Mouse (Mus musculus) forebrain, embryonic 12.5 days (tissue): ENCODE measurements around the gene Tead1. TPM values are rescaled to one million over a fixed set of nuclear protein-coding genes. Genes with fewer than 3 reads are reported as not detected.

Experiments
- ATAC-seq: fragments of 200-750 bp; cut with Nextera tagmentation; 2 replicates; pipeline ENCODE4 v1.8.0; 2017; ENCODE audit warnings: moderate TSS enrichment; ENCODE audit not compliant: low FRiP score
- H3K27ac ChIP-seq: fragments of 300-500 bp; sonication (generic); 2 replicates; pipeline ENCODE4 v1.5.1; 2016; ENCODE audit warnings: mild to moderate bottlenecking
- H3K27me3 ChIP-seq: fragments of 300-500 bp; sonication (generic); 2 replicates; pipeline ENCODE4 v1.6.1; 2016; ENCODE audit warnings: mild to moderate bottlenecking
- H3K36me3 ChIP-seq: fragments of 300-500 bp; sonication (generic); replicated peaks from 2 replicates; pipeline ENCODE4 v1.6.1; 2016; ENCODE audit warnings: mild to moderate bottlenecking
- H3K4me1 ChIP-seq: fragments of 300-500 bp; sonication (generic); 2 replicates; pipeline ENCODE4 v1.6.1; 2016
- H3K4me2 ChIP-seq: fragments of 300-500 bp; sonication (generic); 2 replicates; pipeline ENCODE4 v1.6.1; 2016; ENCODE audit warnings: mild to moderate bottlenecking, moderate library complexity
- H3K4me3 ChIP-seq: fragments of 300-500 bp; sonication (generic); replicated peaks from 2 replicates; pipeline ENCODE4 v1.5.1; 2016; ENCODE audit warnings: mild to moderate bottlenecking
- H3K9ac ChIP-seq: fragments of 300-500 bp; sonication (generic); 2 replicates; pipeline ENCODE4 v1.6.1; 2016; ENCODE audit warnings: mild to moderate bottlenecking
- H3K9me3 ChIP-seq: fragments of 300-500 bp; sonication (generic); 2 replicates; pipeline ENCODE4 v1.6.1; 2016
- WGBS: fragments of 180-500 bp; shearing (Covaris S2); methylation state at CpG from one replicate; pipeline ENCODE4 v1.1.7; 2016; 5-methylcytosine and 5-hydroxymethylcytosine counted together
- polyA plus RNA-seq: library from polyadenylated mRNA; unstranded; fragments of >200 nt; fragmentation: Nextera tagmentation; extraction: Ambion mirVana; gene quantifications from 2 replicates; pipeline ENCODE4 v1.2.1, GENCODE M21; 2016

The Tead1 gene
- polyA plus RNA-seq, 1 experiment from 2014 or later, result 28.3 TPM

DNA sequence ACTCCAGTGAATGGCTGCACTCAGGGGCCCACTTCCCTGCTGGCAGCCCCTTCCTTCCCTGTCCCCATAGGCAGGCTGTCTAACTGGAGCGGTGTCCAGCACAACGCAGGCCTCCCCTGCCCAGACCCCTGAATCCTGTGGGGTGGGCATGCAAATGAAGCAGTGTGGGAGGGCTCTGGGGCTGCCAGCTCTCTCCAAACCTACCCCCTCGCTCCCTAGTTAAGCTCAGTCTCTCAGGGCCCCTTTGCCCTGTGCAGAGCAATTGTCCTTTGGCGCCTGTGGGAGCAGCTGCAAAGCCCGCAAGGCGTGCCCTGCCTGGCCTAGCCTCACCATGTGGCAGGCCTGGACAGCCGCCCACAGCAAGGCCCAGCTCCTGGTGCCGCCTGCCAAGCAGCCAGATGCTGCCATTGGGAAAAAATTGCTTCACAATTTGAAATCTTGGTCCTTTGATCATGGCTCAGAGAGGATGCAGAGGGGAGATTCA, 204.7 kb downstream of the Tead1 start:
- peak overlapping the region; percentile 91 for H3K27ac ChIP-seq
- H3K27me3 ChIP-seq, result no peaks in the 10 kb centered on the region
- peak; percentile 95 for ATAC-seq
- H3K4me2 ChIP-seq, result 0 out of 2 replicates have a peak overlapping the region, but pooled peaks have one; percentile 0
- H3K9me3 ChIP-seq, result no peaks in the 10 kb centered on the region
- peaks cover 7% of the 10 kb centered on the region for H3K36me3 ChIP-seq
- H3K4me1 ChIP-seq, result peaks cover 55% of the 10 kb centered on the region
- WGBS, result 5% methylated on average over 8 of the region's 8 CpGs
- H3K9ac ChIP-seq, result no peak overlapping the region
- no peak overlapping the region for H3K4me3 ChIP-seq

DNA sequence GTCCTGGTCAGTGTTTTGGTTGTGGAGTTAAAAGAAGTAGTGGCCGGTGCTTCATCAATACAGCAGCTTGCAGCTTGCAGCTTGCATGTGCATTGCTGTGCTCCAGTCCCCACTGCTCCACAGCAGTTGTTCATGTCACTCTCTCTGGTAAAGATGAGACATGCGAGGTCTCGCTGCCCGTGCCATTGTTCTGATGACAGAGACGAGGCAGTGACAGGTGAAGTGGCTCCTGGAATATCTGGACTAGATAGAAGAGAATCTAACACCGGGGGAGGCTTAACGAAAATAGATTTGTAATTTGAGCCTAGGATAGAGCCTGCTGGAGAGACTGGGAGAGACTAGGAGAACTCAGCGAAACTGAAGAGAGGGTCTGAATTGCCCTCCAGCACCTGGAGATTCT, 206.4 kb downstream of the Tead1 start:
- Histone ChIP-seq H3K36me3 (peaks cover 10% of the 10 kb centered on the region), H3K4me3 (no peak overlapping the region), H3K9ac (no peak overlapping the region), H3K4me1 (peaks cover 50% of the 10 kb centered on the region), H3K9me3 (no peaks in the 10 kb centered on the region), H3K27me3 (no peaks in the 10 kb centered on the region), H3K4me2 (no peak overlapping the region), H3K27ac (no peak overlapping the region)
- ATAC-seq, result no peak
- WGBS, result 70% methylated on average over 8 of the region's 8 CpGs

DNA sequence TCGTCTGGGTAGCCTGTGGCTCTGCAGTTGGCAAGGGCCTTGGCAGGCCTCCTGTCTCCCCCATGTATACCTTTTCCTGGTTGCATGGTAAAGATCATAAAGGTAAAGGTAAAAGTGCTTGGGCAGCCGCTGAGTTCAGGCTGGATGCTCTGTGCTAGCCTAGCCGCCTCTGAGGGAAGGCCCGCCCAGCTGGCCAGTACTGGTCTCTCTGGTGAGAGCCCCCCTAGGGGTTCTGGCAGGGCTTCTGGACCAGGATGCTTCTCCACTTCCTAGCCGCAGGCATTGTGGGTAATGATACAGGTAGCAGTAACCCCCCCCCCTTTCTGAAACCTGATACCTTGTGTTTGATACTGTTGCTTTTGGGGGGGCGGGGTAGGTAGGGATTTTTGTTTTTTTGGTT, 212.8 kb downstream of the Tead1 start:
- Histone ChIP-seq H3K4me1 (0 out of 2 replicates have a peak, but pooled peaks cover 5% of the 10 kb centered on the region), H3K27ac (no peak overlapping the region), H3K9ac (no peak overlapping the region), H3K4me3 (no peak overlapping the region), H3K27me3 (no peaks in the 10 kb centered on the region), H3K36me3 (peaks cover 51% of the 10 kb centered on the region), H3K4me2 (no peak overlapping the region), H3K9me3 (no peaks in the 10 kb centered on the region)
- WGBS, result 89% methylated on average over 6 of the region's 6 CpGs
- no peak for ATAC-seq

DNA sequence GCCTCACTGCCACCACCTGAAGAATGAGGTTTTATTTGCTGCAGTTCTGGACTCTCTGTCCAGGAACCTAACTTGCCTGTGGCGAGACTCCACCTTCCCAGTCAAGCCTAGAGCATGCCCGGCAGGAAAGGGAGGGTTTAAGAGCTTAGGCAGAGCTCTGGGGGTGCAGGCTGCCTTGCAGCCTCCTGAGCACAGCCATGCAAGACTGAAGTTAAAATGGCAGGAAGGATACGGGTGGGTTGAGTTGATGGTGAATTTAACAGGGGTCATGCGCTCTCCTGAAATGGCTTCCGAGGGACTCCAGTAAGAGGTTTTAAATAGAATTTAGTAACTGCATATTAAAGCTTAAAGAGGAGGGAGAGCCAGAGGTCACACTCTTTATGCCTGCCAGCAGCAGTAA, 213.5 kb downstream of the Tead1 start:
- Histone ChIP-seq H3K4me1 (0 out of 2 replicates have a peak, but pooled peaks cover 5% of the 10 kb centered on the region), H3K9me3 (no peaks in the 10 kb centered on the region), H3K4me3 (no peak overlapping the region), H3K9ac (no peak overlapping the region), H3K27ac (no peak overlapping the region), H3K4me2 (no peak overlapping the region), H3K27me3 (no peaks in the 10 kb centered on the region), H3K36me3 (peaks cover 49% of the 10 kb centered on the region)
- WGBS, result 66% methylated on average over 5 of the region's 5 CpGs
- ATAC-seq, result no peak

DNA sequence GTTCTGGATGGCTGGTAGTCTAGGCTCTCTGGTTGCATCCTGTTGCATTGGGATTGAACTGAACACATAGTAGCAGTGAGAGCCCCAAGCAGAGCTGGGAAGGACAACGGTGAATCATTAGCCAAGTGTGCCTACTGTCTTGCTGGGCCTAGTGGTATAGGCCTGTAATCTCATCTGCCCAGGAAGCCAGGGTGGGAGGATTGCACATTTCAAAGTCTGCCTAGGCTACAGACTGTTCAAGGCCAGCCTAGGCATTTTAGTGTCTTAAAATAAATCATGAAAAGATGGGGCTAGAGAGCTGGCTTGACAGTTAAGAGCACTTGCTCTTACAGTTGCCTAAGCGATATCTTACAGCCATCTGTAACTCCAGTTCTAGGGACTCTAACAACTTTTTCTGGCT, 217.2 kb downstream of the Tead1 start:
- H3K4me2 ChIP-seq, result no peak overlapping the region
- no peak overlapping the region for H3K9ac ChIP-seq
- 98% methylated on average over 2 of the region's 2 CpGs for WGBS
- no peak for ATAC-seq
- no peak overlapping the region for H3K27ac ChIP-seq
- H3K27me3 ChIP-seq, result no peaks in the 10 kb centered on the region
- H3K36me3 ChIP-seq, result peaks cover 60% of the 10 kb centered on the region
- H3K9me3 ChIP-seq, result no peaks in the 10 kb centered on the region
- no peaks in the 10 kb centered on the region for H3K4me1 ChIP-seq
- no peak overlapping the region for H3K4me3 ChIP-seq

DNA sequence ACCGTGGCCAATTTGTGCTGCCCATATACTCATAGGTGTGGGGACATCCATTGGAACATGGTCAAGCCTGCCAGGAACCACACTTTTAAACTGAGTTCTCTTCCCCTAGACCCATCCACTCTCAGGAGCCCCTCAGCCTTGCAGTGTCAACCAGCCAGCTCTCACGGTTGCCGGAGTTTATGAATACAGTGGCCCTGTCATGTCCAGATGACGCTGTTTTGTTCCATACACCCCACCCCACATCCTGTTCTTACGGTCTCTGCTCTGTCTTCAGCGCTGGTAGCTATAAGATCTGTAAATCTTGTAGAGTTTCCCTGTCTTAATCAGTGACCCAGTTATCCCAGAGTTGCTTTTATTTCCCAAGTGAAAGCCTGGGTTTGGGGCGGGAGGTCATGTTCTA, 222.6 kb downstream of the Tead1 start:
- H3K4me1 ChIP-seq, result no peaks in the 10 kb centered on the region
- H3K9ac ChIP-seq, result no peak overlapping the region
- no peaks in the 10 kb centered on the region for H3K27me3 ChIP-seq
- no peak overlapping the region for H3K4me3 ChIP-seq
- no peaks in the 10 kb centered on the region for H3K9me3 ChIP-seq
- peaks cover 50% of the 10 kb centered on the region for H3K36me3 ChIP-seq
- WGBS, result 94% methylated on average over 7 of the region's 7 CpGs
- H3K27ac ChIP-seq, result no peak overlapping the region
- ATAC-seq, result no peak
- no peak overlapping the region for H3K4me2 ChIP-seq

DNA sequence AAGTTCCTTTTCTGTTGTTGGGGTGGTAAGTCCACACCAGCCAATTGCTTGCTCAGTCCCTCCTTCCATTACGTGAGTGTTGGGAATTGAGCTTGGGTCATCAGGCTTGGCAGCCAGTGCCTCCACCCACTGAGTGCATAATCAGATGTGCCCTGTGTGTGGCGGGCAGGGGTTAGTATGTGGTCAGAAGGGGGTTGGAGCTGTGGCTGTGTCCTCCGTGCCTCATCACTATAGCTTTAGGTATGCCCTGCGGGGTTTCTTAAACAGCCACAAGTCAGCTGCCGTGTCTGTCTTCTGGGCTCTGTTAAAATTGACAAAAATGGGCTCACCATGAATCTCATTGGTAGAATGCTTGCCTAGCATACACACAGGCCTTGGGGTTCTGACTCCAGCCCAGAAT, 227.7 kb downstream of the Tead1 start:
- ATAC-seq, result no peak
- H3K4me1 ChIP-seq, result 0 out of 2 replicates have a peak, but pooled peaks cover 5% of the 10 kb centered on the region

DNA sequence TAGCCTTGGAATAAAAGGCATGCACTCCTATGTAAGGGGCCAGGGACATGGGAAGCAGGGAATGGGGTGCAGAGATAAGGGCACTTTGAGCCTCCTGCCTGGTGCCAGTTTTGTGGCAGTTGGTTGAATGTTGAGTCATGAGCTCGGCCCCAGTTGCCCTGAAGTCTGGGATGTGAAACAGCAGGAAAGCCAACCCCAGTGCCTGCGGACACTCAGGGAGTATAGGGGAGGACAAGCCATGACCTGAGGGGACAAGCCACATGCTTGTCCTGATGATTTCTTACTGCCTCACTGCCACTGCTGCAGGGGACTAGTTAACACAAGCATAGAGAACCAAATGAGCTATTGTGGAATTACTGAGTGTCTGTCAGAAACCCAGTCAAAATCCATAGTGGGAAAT, 228.3 kb downstream of the Tead1 start:
- Histone ChIP-seq H3K27ac (no peak overlapping the region), H3K9ac (no peak overlapping the region)
- WGBS, result 84% methylated on average over 2 of the region's 2 CpGs

More for the DNA sequence above, 227.7 kb downstream of the Tead1 start:
- Histone ChIP-seq H3K9ac (no peak overlapping the region), H3K4me2 (no peak overlapping the region), H3K9me3 (no peaks in the 10 kb centered on the region), H3K27me3 (no peaks in the 10 kb centered on the region), H3K36me3 (peaks cover 21% of the 10 kb centered on the region), H3K27ac (no peak overlapping the region), H3K4me3 (no peak overlapping the region)
- 87% methylated on average over 5 of the region's 5 CpGs for WGBS

DNA sequence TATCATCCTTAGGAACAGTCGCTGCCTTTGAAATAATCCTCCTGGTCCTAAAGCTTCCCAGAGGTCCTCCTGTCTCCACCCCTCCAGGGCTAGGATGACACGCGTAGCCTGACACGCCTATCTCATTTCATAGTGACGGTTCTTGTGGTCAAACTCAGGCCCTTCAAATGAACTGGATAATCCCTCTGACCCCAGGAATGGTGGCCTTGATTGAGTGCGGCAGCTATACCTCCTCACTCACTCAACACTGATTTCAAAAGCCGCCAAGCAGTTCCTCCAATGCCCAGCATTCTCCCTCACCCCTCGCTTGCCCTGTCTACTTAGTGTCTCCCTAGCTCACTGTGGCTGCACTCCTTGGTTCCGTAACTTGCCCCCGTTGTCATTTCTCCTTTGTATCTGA, 230.0 kb downstream of the Tead1 start:
- ATAC-seq, result no peak

More for the DNA sequence above, 228.3 kb downstream of the Tead1 start:
- no peak overlapping the region for H3K4me2 ChIP-seq
- no peak for ATAC-seq
- H3K9me3 ChIP-seq, result no peaks in the 10 kb centered on the region
- peaks cover 16% of the 10 kb centered on the region for H3K36me3 ChIP-seq
- H3K27me3 ChIP-seq, result no peaks in the 10 kb centered on the region
- 0 out of 2 replicates have a peak, but pooled peaks cover 5% of the 10 kb centered on the region for H3K4me1 ChIP-seq
- H3K4me3 ChIP-seq, result no peak overlapping the region

DNA sequence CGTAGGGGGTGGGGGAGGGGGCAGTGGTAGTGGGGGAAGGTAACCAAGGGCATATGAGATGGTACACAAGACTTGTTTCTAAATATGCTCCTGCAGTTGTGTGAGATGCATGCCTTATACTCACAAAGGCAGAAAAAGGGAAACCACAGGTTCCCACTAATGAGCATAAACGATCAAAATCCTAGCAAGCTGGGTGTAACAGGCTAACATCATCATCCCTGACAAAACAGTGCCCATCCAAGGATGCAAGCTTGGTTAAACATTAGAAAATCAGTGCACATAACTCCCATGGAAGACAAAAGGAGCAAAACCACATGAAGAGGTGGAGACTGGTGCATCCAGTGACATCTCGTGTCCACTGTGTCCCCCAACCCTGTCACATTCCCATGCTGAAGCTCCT, 233.9 kb downstream of the Tead1 start:
- ATAC-seq, result no peak
- 85% methylated on average over 3 of the region's 3 CpGs for WGBS
- Histone ChIP-seq H3K9ac (no peak overlapping the region), H3K36me3 (no peaks in the 10 kb centered on the region), H3K9me3 (no peaks in the 10 kb centered on the region), H3K4me2 (no peak overlapping the region), H3K4me3 (no peak overlapping the region), H3K4me1 (peaks cover 20% of the 10 kb centered on the region), H3K27me3 (0 out of 2 replicates have a peak, but pooled peaks cover 2% of the 10 kb centered on the region), H3K27ac (no peak overlapping the region)

More for the DNA sequence above, 230.0 kb downstream of the Tead1 start:
- Histone ChIP-seq H3K27me3 (no peaks in the 10 kb centered on the region), H3K4me1 (0 out of 2 replicates have a peak, but pooled peaks cover 5% of the 10 kb centered on the region), H3K4me2 (no peak overlapping the region), H3K9ac (no peak overlapping the region), H3K9me3 (no peaks in the 10 kb centered on the region), H3K27ac (no peak overlapping the region), H3K36me3 (peaks cover 11% of the 10 kb centered on the region), H3K4me3 (no peak overlapping the region)
- 87% methylated on average over 10 of the region's 10 CpGs for WGBS

DNA sequence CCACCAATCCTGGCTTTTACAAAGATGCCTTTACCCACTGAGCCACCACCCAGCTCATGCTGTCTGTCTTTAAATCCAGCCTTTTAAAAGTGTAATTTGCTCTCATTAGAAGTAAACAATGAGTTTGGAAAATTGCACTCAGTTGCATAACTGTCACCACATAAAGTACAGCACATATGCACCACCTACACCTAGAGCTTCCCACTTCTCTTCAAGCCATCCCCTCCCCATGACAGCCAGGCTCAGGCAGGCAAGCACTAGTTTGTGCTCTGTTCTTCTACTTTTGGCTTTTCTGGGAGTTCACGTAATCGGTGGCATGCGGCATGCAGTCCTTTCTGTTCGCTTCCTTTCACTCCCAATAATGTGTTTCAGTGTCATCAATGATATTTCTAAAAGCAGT, 236.5 kb downstream of the Tead1 start:
- Histone ChIP-seq H3K36me3 (no peaks in the 10 kb centered on the region), H3K9ac (no peak overlapping the region), H3K27ac (no peak overlapping the region), H3K4me3 (no peak overlapping the region), H3K4me2 (no peak overlapping the region), H3K27me3 (0 out of 2 replicates have a peak, but pooled peaks cover 2% of the 10 kb centered on the region), H3K9me3 (no peaks in the 10 kb centered on the region), H3K4me1 (peaks cover 29% of the 10 kb centered on the region)
- ATAC-seq, result no peak
- WGBS, result 83% methylated on average over 4 of the region's 4 CpGs

DNA sequence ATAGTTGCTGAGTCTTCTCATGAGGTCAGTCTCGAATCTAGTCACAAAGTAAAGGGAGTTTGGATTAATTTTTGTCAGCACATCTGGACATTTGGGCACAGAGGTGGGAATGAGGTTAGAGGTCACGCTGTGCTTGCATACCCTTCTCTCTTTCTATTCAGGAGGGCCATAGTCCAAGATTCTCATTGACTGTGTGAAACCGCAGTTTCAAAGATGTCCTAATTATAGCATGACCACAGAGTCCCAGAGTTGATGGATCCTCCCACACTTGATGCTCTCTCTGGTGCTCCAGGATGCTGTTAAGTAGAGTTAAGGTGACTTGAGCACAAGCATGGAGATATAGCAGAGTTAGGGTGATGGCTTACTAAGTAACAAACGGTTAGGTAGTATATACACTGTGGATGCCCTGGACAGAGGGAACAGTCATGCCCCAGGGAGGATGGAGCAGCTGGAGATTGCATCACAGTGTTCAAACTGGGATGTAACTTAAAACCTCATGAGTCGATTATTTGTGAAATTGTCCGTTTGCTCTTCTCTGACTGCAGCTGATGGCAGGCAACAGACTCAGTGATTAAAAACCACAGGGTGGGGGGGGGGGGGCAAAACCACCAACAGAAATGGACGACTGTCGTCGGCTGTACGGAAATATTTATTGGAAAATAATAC, 238.6 kb downstream of the Tead1 start:
- no peak overlapping the region for H3K27ac ChIP-seq
- no peaks in the 10 kb centered on the region for H3K36me3 ChIP-seq
- WGBS, result 69% methylated on average over 10 of the region's 10 CpGs
- H3K4me3 ChIP-seq, result no peak overlapping the region
- H3K4me2 ChIP-seq, result no peak overlapping the region
- 0 out of 2 replicates have a peak, but pooled peaks cover 2% of the 10 kb centered on the region for H3K27me3 ChIP-seq
- no peak for ATAC-seq
- peaks cover 33% of the 10 kb centered on the region for H3K4me1 ChIP-seq
- H3K9me3 ChIP-seq, result no peaks in the 10 kb centered on the region
- no peak overlapping the region; the same call in 1 of the 2 replicates for H3K9ac ChIP-seq
